Mouse (Mus musculus) heart, embryonic 11.5 days (tissue): Measurements from ENCODE around the gene 1190005I06Rik. TPM values are rescaled to one million over a fixed set of nuclear protein-coding genes. Genes with fewer than 3 reads are reported as not detected.

ENCODE experiments used
- ATAC-seq: fragments of 200-750 bp; cut with Nextera tagmentation; replicated peaks from 2 replicates; pipeline ENCODE4 v1.8.0; 2017; ENCODE audit warnings: moderate library complexity; ENCODE audit not compliant: insufficient number of reproducible peaks, low FRiP score, low TSS enrichment
- H3K27ac ChIP-seq: fragments of 300-500 bp; sonication (generic); 2 replicates; pipeline ENCODE4 v1.5.1; 2014; ENCODE audit warnings: mild to moderate bottlenecking, low read depth, low read length
- H3K27me3 ChIP-seq: fragments of 300-500 bp; sonication (generic); 2 replicates; pipeline ENCODE4 v1.6.1; 2014; ENCODE audit warnings: mild to moderate bottlenecking, low read length, mixed read lengths; ENCODE audit not compliant: control insufficient read depth, insufficient read depth
- H3K36me3 ChIP-seq: fragments of 300-500 bp; sonication (generic); 2 replicates; pipeline ENCODE4 v1.6.1; 2014; ENCODE audit warnings: mild to moderate bottlenecking, low read length, moderate library complexity, mixed read lengths; ENCODE audit not compliant: control insufficient read depth, insufficient read depth
- H3K4me1 ChIP-seq: fragments of 300-500 bp; sonication (generic); 2 replicates; pipeline ENCODE4 v1.6.1; 2014; ENCODE audit warnings: low read length; ENCODE audit not compliant: control insufficient read depth, insufficient read depth
- H3K4me2 ChIP-seq: fragments of 300-500 bp; sonication (generic); 2 replicates; pipeline ENCODE4 v1.6.1; 2014; ENCODE audit warnings: mild to moderate bottlenecking, moderate library complexity
- H3K4me3 ChIP-seq: fragments of 300-500 bp; sonication (generic); 2 replicates; pipeline ENCODE4 v1.5.1; 2014; ENCODE audit warnings: low read depth, low read length
- H3K9ac ChIP-seq: fragments of 300-500 bp; sonication (generic); 2 replicates; pipeline ENCODE4 v1.6.1; 2014; ENCODE audit warnings: mild to moderate bottlenecking, low read depth, low read length, moderate library complexity
- H3K9me3 ChIP-seq: fragments of 300-500 bp; sonication (generic); replicated peaks from 2 replicates; pipeline ENCODE4 v1.6.1; 2016; ENCODE audit warnings: low read length; ENCODE audit not compliant: control insufficient read depth
- WGBS: fragments of 180-500 bp; shearing (Covaris S2); extraction: QIAGEN DNeasy Blood & Tissue Kit; methylation state at CpG from one replicate; pipeline ENCODE4 v1.1.7; 2014; ENCODE audit not compliant: insufficient replicate concordance; 5-methylcytosine and 5-hydroxymethylcytosine counted together
- polyA plus RNA-seq: library from polyadenylated mRNA; unstranded; fragments of >200 nt; fragmentation: Nextera tagmentation; extraction: Ambion mirVana; gene quantifications from 2 replicates; pipeline ENCODE4 v1.2.1, GENCODE M21; 2014

Gene 1190005I06Rik
- polyA plus RNA-seq, 1 experiment from 2014 or later, result 4.6 TPM

- no peak for ATAC-seq
- no peaks in the 10 kb centered on the region for H3K27me3 ChIP-seq
- no peaks in the 10 kb centered on the region for H3K36me3 ChIP-seq
- H3K4me1 ChIP-seq, result peaks cover 32% of the 10 kb centered on the region
- no peak overlapping the region; the same call in 1 of the 2 replicates for H3K4me2 ChIP-seq
- no peak overlapping the region for H3K27ac ChIP-seq
- WGBS, result 80% methylated on average over 6 of the region's 6 CpGs
- no peaks in the 10 kb centered on the region for H3K9me3 ChIP-seq
- H3K4me3 ChIP-seq, result no peak overlapping the region
- peak overlapping the region; percentile 36; the same call in 1 of the 2 replicates for H3K9ac ChIP-seq
Measured at GRCm38 (mm10) chr8:120664566-120664965, 17.1 kb upstream of the 1190005I06Rik start.

GRCm38 (mm10) chr8:120657415-120657814 lies 10.0 kb upstream of the 1190005I06Rik start:
- no peak overlapping the region for H3K9ac ChIP-seq
- peaks cover 37% of the 10 kb centered on the region for H3K36me3 ChIP-seq
- no peak overlapping the region for H3K4me3 ChIP-seq
- no peak overlapping the region for H3K4me2 ChIP-seq
- H3K4me1 ChIP-seq, result no peaks in the 10 kb centered on the region
- H3K9me3 ChIP-seq, result no peaks in the 10 kb centered on the region
- H3K27ac ChIP-seq, result no peak overlapping the region
- H3K27me3 ChIP-seq, result no peaks in the 10 kb centered on the region
- 91% methylated on average over 8 of the region's 8 CpGs for WGBS
- no peak for ATAC-seq

GRCm38 (mm10) chr8:120656322-120657052 lies 9.1 kb upstream of the 1190005I06Rik start:
- no peak overlapping the region for H3K4me3 ChIP-seq
- WGBS, result 88% methylated on average over 7 of the region's 7 CpGs
- no peak for ATAC-seq
- no peaks in the 10 kb centered on the region for H3K27me3 ChIP-seq
- H3K4me1 ChIP-seq, result no peaks in the 10 kb centered on the region
- H3K27ac ChIP-seq, result no peak overlapping the region
- no peaks in the 10 kb centered on the region for H3K9me3 ChIP-seq
- no peak overlapping the region for H3K4me2 ChIP-seq
- peaks cover 37% of the 10 kb centered on the region for H3K36me3 ChIP-seq
- no peak overlapping the region for H3K9ac ChIP-seq

GRCm38 (mm10) chr8:120644663-120645062 lies 2.8 kb downstream of the 1190005I06Rik start:
- Histone ChIP-seq H3K4me1 (peaks cover 3% of the 10 kb centered on the region; the same call in 1 of the 2 replicates), H3K4me2 (no peak overlapping the region), H3K4me3 (no peak overlapping the region), H3K9ac (no peak overlapping the region), H3K27ac (no peak overlapping the region), H3K27me3 (no peaks in the 10 kb centered on the region), H3K36me3 (no peaks in the 10 kb centered on the region), H3K9me3 (no peaks in the 10 kb centered on the region)
- no peak for ATAC-seq
- 78% methylated on average over 7 of the region's 7 CpGs for WGBS

GRCm38 (mm10) chr8:120642031-120642662 lies 5.3 kb downstream of the 1190005I06Rik start:
- no peak for ATAC-seq
- WGBS, result 73% methylated on average over 10 of the region's 10 CpGs

GRCm38 (mm10) chr8:120641245-120641644 lies 6.2 kb downstream of the 1190005I06Rik start:
- H3K4me2 ChIP-seq, result no peak overlapping the region; the same call in 1 of the 2 replicates
- ATAC-seq, result no peak
- no peaks in the 10 kb centered on the region for H3K27me3 ChIP-seq
- H3K4me1 ChIP-seq, result peaks cover 3% of the 10 kb centered on the region; the same call in 1 of the 2 replicates
- H3K36me3 ChIP-seq, result no peaks in the 10 kb centered on the region
- no peak overlapping the region for H3K4me3 ChIP-seq
- no peaks in the 10 kb centered on the region for H3K9me3 ChIP-seq
- H3K27ac ChIP-seq, result no peak overlapping the region
- 22% methylated on average over 8 of the region's 8 CpGs for WGBS
- no peak overlapping the region for H3K9ac ChIP-seq

More at GRCm38 (mm10) chr8:120642031-120642662, 5.3 kb downstream of the 1190005I06Rik start:
- H3K4me2 ChIP-seq, result no peak overlapping the region
- H3K36me3 ChIP-seq, result no peaks in the 10 kb centered on the region
- H3K4me1 ChIP-seq, result peaks cover 3% of the 10 kb centered on the region; the same call in 1 of the 2 replicates
- no peak overlapping the region for H3K9ac ChIP-seq
- no peak overlapping the region for H3K4me3 ChIP-seq
- no peaks in the 10 kb centered on the region for H3K27me3 ChIP-seq
- no peaks in the 10 kb centered on the region for H3K9me3 ChIP-seq
- H3K27ac ChIP-seq, result no peak overlapping the region

- ATAC-seq, result peak; percentile 36; the same call in 1 of the 2 replicates
- Histone ChIP-seq H3K9ac (peak overlapping the region; percentile 65), H3K4me2 (peak overlapping the region; percentile 95), H3K27me3 (peaks cover 15% of the 10 kb centered on the region), H3K27ac (no peak overlapping the region), H3K4me3 (peak overlapping the region; percentile 67), H3K36me3 (no peaks in the 10 kb centered on the region), H3K4me1 (peaks cover 15% of the 10 kb centered on the region), H3K9me3 (0 out of 2 replicates have a peak, but pooled peaks cover 2% of the 10 kb centered on the region)
- 1% methylated on average over 40 of the region's 42 CpGs for WGBS
Measured at GRCm38 (mm10) chr8:120634329-120634839, 13.0 kb downstream of the 1190005I06Rik start.

- H3K9ac ChIP-seq, result peak overlapping the region; percentile 65
- 0 out of 2 replicates have a peak, but pooled peaks cover 2% of the 10 kb centered on the region for H3K9me3 ChIP-seq
- WGBS, result 1% methylated on average over 40 of the region's 44 CpGs
- H3K4me2 ChIP-seq, result peak overlapping the region; percentile 95
- peaks cover 15% of the 10 kb centered on the region for H3K4me1 ChIP-seq
- ATAC-seq, result peak; percentile 33; the same call in 1 of the 2 replicates
- no peak overlapping the region for H3K27ac ChIP-seq
- H3K36me3 ChIP-seq, result no peaks in the 10 kb centered on the region
- peaks cover 15% of the 10 kb centered on the region for H3K27me3 ChIP-seq
- peak overlapping the region; percentile 67 for H3K4me3 ChIP-seq
Measured at GRCm38 (mm10) chr8:120633665-120634271, 13.7 kb downstream of the 1190005I06Rik start.
